Mouse (Mus musculus) frontal cortex, postnatal 25 days (tissue): ENCODE results near the gene 1700009N14Rik.

Experiments used
- DNase-seq, 2 experiments: peaks; one replicate each; pipeline ENCODE4 v3.0.0; 2022; ENCODE audit warnings: low spot score in 2 of 2

The 1700009N14Rik gene

GRCm38 (mm10) chr4:39450069-39450468 is at the start of gene 1700009N14Rik:
Gene 1700009N14Rik (plus strand): TSS chr4:39450295.
- DNase-seq, result no peak

- DNase-seq, result no peak
Measured at GRCm38 (mm10) chr4:39437870-39438367, 12.2 kb upstream of the 1700009N14Rik start.

GRCm38 (mm10) chr4:39474291-39474690 is 24.2 kb downstream of the 1700009N14Rik start:
- no peak for DNase-seq

- DNase-seq, result no peak
Measured at GRCm38 (mm10) chr4:39486393-39486792, 36.3 kb downstream of the 1700009N14Rik start.

- DNase-seq, result no peak
Measured at GRCm38 (mm10) chr4:39493596-39493995, 43.5 kb downstream of the 1700009N14Rik start.

- DNase-seq, result no peak
Measured at GRCm38 (mm10) chr4:39495875-39496274, 45.8 kb downstream of the 1700009N14Rik start.
